Mouse (Mus musculus) layer of hippocampus, postnatal 25 days (tissue): ENCODE data around the gene Oxct1. TPM values are rescaled to one million over a fixed set of nuclear protein-coding genes. Genes with fewer than 3 reads are reported as not detected.
A peak's percentile ranks its signal among the peaks of the same experiment; 100 is the strongest.

Experiments
- DNase-seq, 2 experiments: peaks; one replicate each; pipeline ENCODE4 v3.0.0; 2022; ENCODE audit warnings: mixed read lengths in 2 of 2, low spot score in 1 of 2; ENCODE audit errors: extremely low spot score in 1 of 2
- total RNA-seq, 2 experiments: library from RNA; stranded (reverse); gene quantifications; 2 replicates each; pipeline ENCODE4 v1.2.3; 2021

Oxct1 gene
- total RNA-seq, 2 experiments from 2014 or later = 339 to 348 TPM

- DNase-seq = no peak
Observed at GRCm38 (mm10) chr15:4027671-4028410, 1.7 kb downstream of the Oxct1 start.

GRCm38 (mm10) chr15:4028411-4028700 lies 2.2 kb downstream of the Oxct1 start:
- DNase-seq = no peak

- no peak for DNase-seq
Observed at GRCm38 (mm10) chr15:4028960-4029359, 2.8 kb downstream of the Oxct1 start.

- DNase-seq = no peak
Observed at GRCm38 (mm10) chr15:4033168-4034004, 7.2 kb downstream of the Oxct1 start.

- DNase-seq = no peak
Observed at GRCm38 (mm10) chr15:4042423-4042822, 16.2 kb downstream of the Oxct1 start.

- no peak for DNase-seq
Observed at GRCm38 (mm10) chr15:4043032-4043471, 16.9 kb downstream of the Oxct1 start.

- peak in 1 of 2 experiments; percentile 16 for DNase-seq
Observed at GRCm38 (mm10) chr15:4056627-4057026, 30.4 kb downstream of the Oxct1 start.

- no peak for DNase-seq
Observed at GRCm38 (mm10) chr15:4063574-4063973, 37.4 kb downstream of the Oxct1 start.

- no peak for DNase-seq
Observed at GRCm38 (mm10) chr15:4064013-4064412, 37.8 kb downstream of the Oxct1 start.

- no peak for DNase-seq
Observed at GRCm38 (mm10) chr15:4064694-4065093, 38.5 kb downstream of the Oxct1 start.

GRCm38 (mm10) chr15:4067273-4067990 lies 41.2 kb downstream of the Oxct1 start:
- no peak for DNase-seq

GRCm38 (mm10) chr15:4077978-4078377 lies 51.8 kb downstream of the Oxct1 start:
- no peak for DNase-seq

GRCm38 (mm10) chr15:4078785-4079184 lies 52.6 kb downstream of the Oxct1 start:
- no peak for DNase-seq

- no peak for DNase-seq
Observed at GRCm38 (mm10) chr15:4079425-4080189, 53.4 kb downstream of the Oxct1 start.

GRCm38 (mm10) chr15:4085600-4086384 lies 59.6 kb downstream of the Oxct1 start:
- no peak for DNase-seq

GRCm38 (mm10) chr15:4087446-4087845 lies 61.3 kb downstream of the Oxct1 start:
- no peak for DNase-seq

- DNase-seq = no peak
Observed at GRCm38 (mm10) chr15:4087914-4088313, 61.7 kb downstream of the Oxct1 start.

- no peak for DNase-seq
Observed at GRCm38 (mm10) chr15:4090601-4091000, 64.4 kb downstream of the Oxct1 start.

GRCm38 (mm10) chr15:4092586-4092985 lies 66.4 kb downstream of the Oxct1 start:
- no peak for DNase-seq
